Mouse (Mus musculus): ENCODE measurements at regions not wholly inside any gene's neighbourhood (a gene's known extent, or its start where the extent isn't known, plus 50 kb on each side); places are given as distances from the start of the nearest gene placed in this dataset.

DNA sequence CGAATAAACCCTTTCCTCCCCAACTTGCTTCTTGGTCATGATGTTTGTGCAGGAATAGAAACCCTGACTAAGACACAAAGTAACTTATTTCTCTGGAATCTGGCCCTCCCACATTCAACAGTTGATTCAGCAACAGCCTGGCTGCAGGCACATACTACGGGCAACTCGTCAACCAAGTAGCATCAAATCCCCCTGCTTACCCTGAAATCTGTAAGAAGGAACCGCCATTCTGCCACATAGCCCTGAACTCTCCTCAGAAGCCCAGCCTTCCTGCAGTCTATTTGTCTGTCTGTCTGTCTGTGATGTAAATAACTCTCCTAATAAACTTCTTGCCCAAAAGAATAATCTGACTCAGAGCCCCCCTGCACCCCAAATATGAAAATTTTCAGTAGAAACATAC is 73.9 kb downstream of the Il12a start:
- no peak for TF ChIP-seq CTCF (IDR thresholded peaks at IDR 0.05 in 2 of 3, conservative IDR thresholded peaks at IDR 0.05 in 1 of 3; ENCODE audit: control insufficient read depth in 1 of 3, insufficient read depth in 1 of 3, low read depth in 2 of 3, low read length in 3 of 3, poor library complexity in 1 of 3, severe bottlenecking in 1 of 3)
- TF ChIP-seq POLR2A (IDR thresholded peaks at IDR 0.05; ENCODE audit: control insufficient read depth in 1 of 2, insufficient read depth in 1 of 2, low read depth in 1 of 2, low read length in 2 of 2, poor library complexity in 1 of 2), result no peak
- TF ChIP-seq EP300 (IDR thresholded peaks at IDR 0.05; ENCODE audit: low read depth in 1 of 2, low read length in 2 of 2), result no peak
- TF ChIP-seq GATA1 (IDR thresholded peaks at IDR 0.05; ENCODE audit: low read depth, low read length), result no peak
- TF ChIP-seq CHD1 (IDR thresholded peaks at IDR 0.05; ENCODE audit: low read depth, low read length), result no peak
- TF ChIP-seq ELF1 (IDR thresholded peaks at IDR 0.05; ENCODE audit: low read depth, low read length), result no peak
- no peak for TF ChIP-seq MXI1 (IDR thresholded peaks at IDR 0.05; ENCODE audit: low read depth, low read length)
- TF ChIP-seq ZC3H11A (IDR thresholded peaks at IDR 0.05; ENCODE audit: low read depth, low read length), result no peak
- no peak for TF ChIP-seq SMC3 (IDR thresholded peaks at IDR 0.05; ENCODE audit: low read depth, low read length)
- no peak for TF ChIP-seq UBTF (IDR thresholded peaks at IDR 0.05; ENCODE audit: borderline replicate concordance, insufficient read depth, low read depth, low read length)

Measured in MEL (cell line).